Mouse (Mus musculus) midbrain, embryonic 12.5 days (tissue): ENCODE data around the gene Ptges3. TPM values are rescaled to one million over a fixed set of nuclear protein-coding genes. Genes with fewer than 3 reads are reported as not detected.

ENCODE experiments used
- ATAC-seq: fragments of 200-750 bp; cut with Nextera tagmentation; 2 replicates; pipeline ENCODE4 v1.8.0; 2017; ENCODE audit warnings: low read depth, moderate TSS enrichment, moderate library complexity; ENCODE audit not compliant: low FRiP score
- H3K27ac ChIP-seq: fragments of 300-500 bp; sonication (generic); replicated peaks from 2 replicates; pipeline ENCODE4 v1.5.1; 2016; ENCODE audit warnings: mild to moderate bottlenecking
- H3K27me3 ChIP-seq: fragments of 300-500 bp; sonication (generic); 2 replicates; pipeline ENCODE4 v1.6.1; 2016; ENCODE audit warnings: mild to moderate bottlenecking
- H3K36me3 ChIP-seq: fragments of 300-500 bp; sonication (generic); 2 replicates; pipeline ENCODE4 v1.6.1; 2016
- H3K4me1 ChIP-seq: fragments of 300-500 bp; sonication (generic); 2 replicates; pipeline ENCODE4 v1.6.1; 2016
- H3K4me2 ChIP-seq: fragments of 300-500 bp; sonication (generic); replicated peaks from 2 replicates; pipeline ENCODE4 v1.6.1; 2016; ENCODE audit warnings: mild to moderate bottlenecking, moderate library complexity
- H3K4me3 ChIP-seq: fragments of 300-500 bp; sonication (generic); 2 replicates; pipeline ENCODE4 v1.5.1; 2016; ENCODE audit warnings: mild to moderate bottlenecking
- H3K9ac ChIP-seq: fragments of 300-500 bp; sonication (generic); replicated peaks from 2 replicates; pipeline ENCODE4 v1.6.1; 2016; ENCODE audit warnings: mild to moderate bottlenecking, moderate library complexity
- H3K9me3 ChIP-seq: fragments of 300-500 bp; sonication (generic); 2 replicates; pipeline ENCODE4 v1.6.1; 2016; ENCODE audit warnings: mild to moderate bottlenecking
- WGBS: fragments of 180-500 bp; shearing (Covaris S2); methylation state at CpG from one replicate; pipeline ENCODE4 v1.1.7; 2016; 5-methylcytosine and 5-hydroxymethylcytosine counted together
- polyA plus RNA-seq: library from polyadenylated mRNA; unstranded; fragments of >200 nt; fragmentation: Nextera tagmentation; extraction: Ambion mirVana; gene quantifications from 2 replicates; pipeline ENCODE4 v1.2.1, GENCODE M21; 2016

The Ptges3 gene
- 545 and 553 TPM in 2 replicates for polyA plus RNA-seq

DNA sequence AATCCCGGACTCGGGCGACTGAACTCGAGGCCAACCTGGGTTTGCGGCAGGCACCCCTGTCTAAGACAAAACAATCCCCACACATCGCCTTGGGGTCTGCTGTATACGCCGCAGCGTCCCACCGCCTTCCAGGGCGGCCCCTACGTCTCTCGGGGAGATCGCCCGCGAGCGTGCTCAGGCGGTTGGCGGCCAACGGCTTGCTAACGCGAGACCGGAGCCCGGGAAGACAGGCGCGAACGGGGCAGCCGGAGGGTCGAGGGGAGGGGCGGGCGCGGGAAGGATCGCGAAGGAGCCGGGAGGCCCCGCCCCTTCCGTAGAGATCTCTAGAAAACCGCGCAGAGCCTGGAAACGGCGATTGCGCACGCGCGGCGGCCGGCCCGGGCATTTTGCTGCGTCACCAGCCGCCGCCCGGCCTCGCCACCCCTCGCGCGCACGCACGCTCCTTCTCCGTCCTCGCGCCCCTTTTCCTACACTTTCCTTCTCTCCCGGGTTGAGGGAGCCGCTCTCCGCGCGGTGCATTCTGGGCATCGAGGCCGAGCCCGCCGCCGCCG lies at the start of gene Ptges3:
TSS of gene Ptges3 (plus strand) at position 354 of the 551 bp plus-strand sequence.
- H3K4me1 ChIP-seq = peaks cover 23% of the 10 kb centered on the region
- H3K27me3 ChIP-seq = no peaks in the 10 kb centered on the region
- H3K27ac ChIP-seq = peak within 1 kb of the TSS; percentile 99
- no peaks in the 10 kb centered on the region for H3K9me3 ChIP-seq
- peak within 1 kb of the TSS; percentile 92 for H3K9ac ChIP-seq
- under 1% methylated on average over 46 of the region's 72 CpGs for WGBS
- peaks cover 10% of the 10 kb centered on the region; the same call in 1 of the 2 replicates for H3K36me3 ChIP-seq
- H3K4me2 ChIP-seq = peak within 1 kb of the TSS; percentile 68
- peak; percentile 92 for ATAC-seq
- peak within 1 kb of the TSS; percentile 90 for H3K4me3 ChIP-seq

DNA sequence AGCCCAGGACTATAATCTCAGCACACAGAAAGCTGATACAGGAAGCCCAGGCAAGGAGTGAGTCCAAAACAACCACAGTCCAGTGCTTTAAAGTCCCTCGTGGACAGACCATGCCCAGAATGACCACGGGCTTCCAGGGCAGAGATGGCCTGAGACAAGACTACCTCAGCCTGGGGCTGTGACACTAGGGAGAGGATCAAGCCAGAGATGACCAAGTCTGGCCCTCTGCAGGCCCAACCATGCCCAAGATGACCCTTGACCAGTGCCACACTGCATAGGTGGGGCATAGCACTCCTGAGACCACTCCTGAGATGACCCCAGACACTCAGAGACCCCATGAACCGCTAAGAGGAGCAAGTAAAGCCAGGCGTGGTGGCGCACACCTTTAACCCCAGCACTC lies 49.0 kb upstream of the Ptges3 start:
- WGBS = 84% methylated on average over 5 of the region's 5 CpGs
- Histone ChIP-seq H3K36me3 (no peaks in the 10 kb centered on the region), H3K4me2 (no peak overlapping the region), H3K4me3 (no peak overlapping the region), H3K27me3 (no peaks in the 10 kb centered on the region), H3K9me3 (no peaks in the 10 kb centered on the region), H3K4me1 (no peaks in the 10 kb centered on the region), H3K27ac (no peak overlapping the region), H3K9ac (no peak overlapping the region)
- no peak for ATAC-seq

DNA sequence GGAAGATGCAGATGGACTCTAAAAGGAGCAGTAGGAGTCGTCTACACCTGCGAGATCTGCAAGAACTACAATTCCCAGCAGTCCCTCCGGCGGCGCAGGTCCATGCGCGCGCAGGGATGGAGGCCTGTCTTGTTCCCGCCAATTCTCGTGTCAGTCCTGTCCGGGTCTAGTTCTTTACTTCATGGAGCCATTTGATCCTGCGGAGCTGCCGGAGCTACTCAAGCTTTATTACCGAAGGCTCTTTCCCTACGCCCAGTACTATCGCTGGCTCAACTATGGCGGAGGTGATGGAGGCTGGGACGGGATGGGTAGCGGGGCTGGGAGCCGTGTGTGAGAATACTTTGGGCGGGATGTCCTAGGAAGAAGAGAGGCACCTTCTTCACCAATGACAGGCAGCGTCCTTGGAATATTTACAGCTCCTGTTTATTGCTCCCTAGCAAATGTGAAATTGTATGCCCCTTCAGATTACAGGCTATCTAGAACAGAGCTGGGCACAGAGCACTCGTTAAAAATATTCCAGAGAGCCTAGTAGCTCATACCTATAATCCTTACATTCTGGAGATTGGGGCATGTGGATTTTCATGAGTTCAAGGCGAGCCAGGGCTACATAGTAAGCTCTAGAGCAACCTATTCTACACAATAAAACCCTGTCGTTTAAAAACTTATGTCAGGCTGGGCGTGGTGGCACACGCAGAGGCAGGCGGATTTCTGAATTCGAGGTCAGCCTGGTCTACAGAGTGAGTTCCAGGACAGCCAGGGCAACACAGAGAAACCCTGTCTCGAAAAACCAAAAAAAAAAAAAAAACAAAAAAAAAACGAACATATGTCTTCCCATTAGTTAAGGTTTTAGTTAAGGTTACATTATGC lies 43.5 kb upstream of the Ptges3 start, which contains the start of gene Prim1:
TSS of gene Prim1 (plus strand) at position 101 of the 867 bp plus-strand sequence.
- 0 out of 2 replicates have a peak within 1 kb of the TSS, but pooled peaks have one; percentile 35 for H3K27ac ChIP-seq
- WGBS = 7% methylated on average over 31 of the region's 31 CpGs
- ATAC-seq = peak; percentile 95
- peak within 1 kb of the TSS; percentile 71 for H3K9ac ChIP-seq
- peak within 1 kb of the TSS; percentile 58 for H3K4me2 ChIP-seq
- H3K27me3 ChIP-seq = no peaks in the 10 kb centered on the region
- no peaks in the 10 kb centered on the region for H3K4me1 ChIP-seq
- no peaks in the 10 kb centered on the region for H3K9me3 ChIP-seq
- peak within 1 kb of the TSS; percentile 66 for H3K4me3 ChIP-seq
- peaks cover 13% of the 10 kb centered on the region for H3K36me3 ChIP-seq

DNA sequence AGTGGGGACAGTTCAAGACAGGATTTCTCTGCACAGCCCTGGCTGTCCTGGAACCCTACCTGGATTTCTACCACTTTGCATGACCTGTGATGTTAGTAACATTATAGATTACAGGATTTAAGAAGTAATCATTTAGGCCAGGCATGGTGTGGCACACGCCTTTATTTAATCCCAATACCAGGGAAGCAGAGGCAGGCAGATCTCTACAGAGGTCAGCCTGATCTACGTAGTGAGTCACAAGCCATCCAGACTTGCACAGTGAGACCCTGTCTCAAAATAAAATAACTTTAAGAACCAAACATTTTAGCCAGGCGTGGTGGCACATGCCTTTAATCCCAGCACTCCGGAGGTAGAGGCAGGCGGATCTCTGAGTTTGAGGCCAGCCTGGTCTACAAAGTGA lies 36.6 kb upstream of the Ptges3 start:
- no peak for ATAC-seq
- Histone ChIP-seq H3K9ac (no peak overlapping the region), H3K4me2 (no peak overlapping the region), H3K9me3 (no peaks in the 10 kb centered on the region), H3K27ac (no peak overlapping the region), H3K4me1 (no peaks in the 10 kb centered on the region), H3K27me3 (no peaks in the 10 kb centered on the region), H3K36me3 (peaks cover 70% of the 10 kb centered on the region), H3K4me3 (no peak overlapping the region)
- WGBS = 93% methylated on average over 5 of the region's 5 CpGs

DNA sequence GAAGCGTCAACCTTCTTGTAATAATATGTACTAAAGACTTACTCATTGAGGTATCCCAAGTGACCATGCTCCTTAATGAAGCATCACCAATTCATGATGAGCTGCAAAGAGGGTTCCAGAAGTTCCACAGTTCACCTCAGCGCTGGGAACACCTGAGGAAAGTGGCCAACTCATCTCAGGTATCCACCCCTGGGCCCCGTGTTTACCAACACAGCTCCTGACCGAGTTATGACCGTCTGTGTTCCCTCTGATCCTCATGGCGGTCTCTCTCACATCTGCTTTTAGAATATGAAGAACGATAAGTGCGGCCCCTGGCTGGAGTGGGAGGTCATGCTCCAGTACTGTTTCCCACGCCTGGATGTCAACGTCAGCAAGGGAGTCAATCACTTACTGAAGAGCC lies 35.3 kb upstream of the Ptges3 start:
- no peak for ATAC-seq
- WGBS = 95% methylated on average over 10 of the region's 10 CpGs
- Histone ChIP-seq H3K4me3 (no peak overlapping the region), H3K27ac (no peak overlapping the region), H3K4me1 (no peaks in the 10 kb centered on the region), H3K9me3 (no peaks in the 10 kb centered on the region), H3K27me3 (no peaks in the 10 kb centered on the region), H3K36me3 (peaks cover 74% of the 10 kb centered on the region), H3K4me2 (no peak overlapping the region), H3K9ac (no peak overlapping the region)

DNA sequence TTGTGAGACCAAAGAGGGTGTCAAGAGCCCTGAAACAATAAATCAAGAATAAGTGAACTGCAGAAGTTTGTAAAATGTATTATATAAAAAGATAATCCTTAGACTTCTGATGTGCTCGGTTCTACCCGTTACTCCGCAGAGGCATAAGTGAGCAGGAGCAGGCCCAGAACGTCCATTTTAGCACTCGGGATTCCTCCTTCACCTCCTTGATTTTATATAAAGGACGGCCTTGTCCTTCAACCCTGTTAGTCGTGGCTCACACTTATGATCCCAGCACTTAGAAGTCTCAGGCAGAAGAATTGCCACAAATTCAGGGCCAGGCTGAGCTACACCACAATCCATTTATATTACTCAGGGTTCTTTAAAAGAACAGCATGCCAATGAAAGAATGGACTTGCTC lies 28.8 kb upstream of the Ptges3 start:
- no peaks in the 10 kb centered on the region for H3K9me3 ChIP-seq
- H3K9ac ChIP-seq = no peak overlapping the region
- no peak for ATAC-seq
- H3K4me3 ChIP-seq = no peak overlapping the region
- H3K27me3 ChIP-seq = no peaks in the 10 kb centered on the region
- 93% methylated on average over 7 of the region's 7 CpGs for WGBS
- peaks cover 5% of the 10 kb centered on the region for H3K4me1 ChIP-seq
- H3K27ac ChIP-seq = no peak overlapping the region
- no peak overlapping the region for H3K4me2 ChIP-seq
- peaks cover 59% of the 10 kb centered on the region for H3K36me3 ChIP-seq

DNA sequence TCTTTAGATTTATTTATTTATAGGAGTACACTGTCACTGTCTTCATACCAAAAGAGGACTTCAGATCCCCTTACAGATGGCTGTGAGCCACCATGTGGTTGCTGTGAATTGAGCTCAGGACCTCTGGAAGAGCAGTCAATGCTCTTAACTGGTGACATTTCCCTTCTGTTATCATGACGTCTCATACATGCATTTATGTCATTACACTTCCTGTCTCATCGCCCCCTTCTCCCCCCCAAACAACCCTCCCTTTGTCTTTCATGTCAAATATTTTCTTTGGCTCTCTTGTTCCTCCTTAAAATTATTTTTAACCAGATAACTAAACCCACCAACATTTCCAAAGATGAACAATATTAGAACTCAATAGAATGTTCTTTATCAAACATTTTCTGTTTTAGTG lies 27.9 kb upstream of the Ptges3 start:
- H3K4me2 ChIP-seq = no peak overlapping the region

DNA sequence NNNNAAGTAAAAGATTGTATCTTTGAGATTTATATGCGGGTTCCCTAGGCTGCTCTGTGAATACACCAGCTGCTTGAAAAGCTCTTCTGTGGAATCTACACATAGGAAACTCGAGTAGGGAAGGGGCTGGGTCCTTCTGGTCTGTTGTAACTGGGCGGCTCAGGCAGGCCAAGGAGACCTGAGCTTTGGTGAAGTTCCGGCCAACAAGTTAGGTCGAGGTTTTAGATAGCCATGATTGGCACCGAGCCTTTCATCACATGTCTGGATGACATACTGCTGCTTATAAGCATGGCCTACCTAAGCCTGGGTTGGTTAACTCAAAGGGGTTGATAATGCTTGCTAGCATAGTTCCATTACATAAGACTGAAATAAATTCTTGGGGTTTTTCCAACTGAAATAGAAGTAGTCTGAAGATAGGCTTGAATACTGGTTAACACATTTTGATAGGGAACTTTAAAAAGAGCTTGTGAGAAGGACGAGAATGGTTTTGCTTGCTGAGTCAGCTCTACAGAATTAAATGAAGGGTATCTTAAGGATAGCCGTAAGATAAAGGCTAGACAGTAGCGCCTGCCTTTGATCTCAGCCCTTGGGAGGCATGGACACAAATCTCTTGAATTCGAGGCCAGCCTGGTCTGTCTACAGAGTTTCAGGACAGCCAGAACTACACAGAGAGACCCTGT lies 21.9 kb upstream of the Ptges3 start:
- peak overlapping the region; percentile 97 for H3K4me3 ChIP-seq
- H3K4me1 ChIP-seq = peaks cover 35% of the 10 kb centered on the region
- H3K27me3 ChIP-seq = no peaks in the 10 kb centered on the region
- peak overlapping the region; percentile 96 for H3K9ac ChIP-seq
- ATAC-seq = no peak
- 5% methylated on average over 10 of the region's 10 CpGs for WGBS
- no peaks in the 10 kb centered on the region for H3K9me3 ChIP-seq
- peak overlapping the region; percentile 87 for H3K4me2 ChIP-seq
- H3K36me3 ChIP-seq = peaks cover 36% of the 10 kb centered on the region
- no peak overlapping the region; the same call in 1 of the 2 replicates for H3K27ac ChIP-seq

More for the DNA sequence above, 27.9 kb upstream of the Ptges3 start:
- Histone ChIP-seq H3K4me3 (no peak overlapping the region), H3K27ac (no peak overlapping the region), H3K9ac (no peak overlapping the region), H3K36me3 (peaks cover 53% of the 10 kb centered on the region), H3K4me1 (peaks cover 5% of the 10 kb centered on the region), H3K9me3 (no peaks in the 10 kb centered on the region), H3K27me3 (no peaks in the 10 kb centered on the region)
- ATAC-seq = no peak
- WGBS = 89% methylated on average over 2 of the region's 2 CpGs

DNA sequence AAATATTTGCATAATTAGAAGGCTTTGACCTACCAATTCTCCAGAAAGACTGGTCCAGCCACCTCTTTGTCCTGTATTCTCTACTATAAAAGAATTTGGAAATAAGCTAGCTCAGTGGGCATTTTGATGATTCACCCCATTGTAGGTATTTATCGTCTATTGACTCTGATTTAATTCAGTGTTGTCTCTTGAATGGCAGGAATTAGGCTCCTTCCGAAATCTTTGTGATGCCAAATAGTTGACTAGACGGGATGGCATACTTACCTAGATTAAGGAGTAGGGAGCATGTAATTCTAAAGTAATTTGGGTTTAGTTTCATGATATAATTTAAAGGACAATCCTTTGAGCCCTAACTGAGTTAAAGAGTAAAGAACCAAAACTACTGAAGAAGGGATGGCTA lies 20.8 kb upstream of the Ptges3 start:
- Histone ChIP-seq H3K4me3 (no peak overlapping the region), H3K36me3 (peaks cover 42% of the 10 kb centered on the region), H3K9me3 (no peaks in the 10 kb centered on the region), H3K4me2 (peak overlapping the region; percentile 21), H3K4me1 (peaks cover 35% of the 10 kb centered on the region), H3K27me3 (no peaks in the 10 kb centered on the region), H3K27ac (no peak overlapping the region), H3K9ac (no peak overlapping the region)
- WGBS = 50% methylated on average over 3 of the region's 3 CpGs
- no peak for ATAC-seq

DNA sequence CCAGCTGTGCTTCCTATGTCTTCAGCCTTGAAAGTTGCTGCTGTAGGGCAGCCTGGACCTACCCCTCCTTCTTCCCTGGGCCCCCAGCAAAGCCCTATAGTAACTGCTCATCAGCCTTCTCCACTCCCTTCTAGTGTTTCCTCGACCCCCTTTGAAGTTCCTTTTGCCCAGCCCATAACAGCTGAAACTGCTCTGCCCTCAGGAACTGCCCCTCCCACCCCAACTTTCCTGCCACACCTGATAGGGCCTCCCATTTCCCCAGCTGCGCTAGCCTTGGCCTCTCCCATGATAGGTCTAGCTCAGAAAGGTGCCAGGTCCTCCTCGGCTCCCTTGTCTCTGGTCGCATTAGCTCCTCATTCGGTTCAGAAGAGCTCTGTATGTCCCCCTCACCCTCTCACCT lies 19.6 kb upstream of the Ptges3 start:
- no peak overlapping the region for H3K27ac ChIP-seq
- H3K4me1 ChIP-seq = peaks cover 40% of the 10 kb centered on the region
- peak overlapping the region; percentile 7; the same call in 1 of the 2 replicates for H3K9ac ChIP-seq
- H3K4me2 ChIP-seq = no peak overlapping the region
- 72% methylated on average over 5 of the region's 5 CpGs for WGBS
- no peak overlapping the region for H3K4me3 ChIP-seq
- no peak for ATAC-seq
- no peaks in the 10 kb centered on the region for H3K9me3 ChIP-seq
- H3K27me3 ChIP-seq = no peaks in the 10 kb centered on the region
- peaks cover 54% of the 10 kb centered on the region for H3K36me3 ChIP-seq

DNA sequence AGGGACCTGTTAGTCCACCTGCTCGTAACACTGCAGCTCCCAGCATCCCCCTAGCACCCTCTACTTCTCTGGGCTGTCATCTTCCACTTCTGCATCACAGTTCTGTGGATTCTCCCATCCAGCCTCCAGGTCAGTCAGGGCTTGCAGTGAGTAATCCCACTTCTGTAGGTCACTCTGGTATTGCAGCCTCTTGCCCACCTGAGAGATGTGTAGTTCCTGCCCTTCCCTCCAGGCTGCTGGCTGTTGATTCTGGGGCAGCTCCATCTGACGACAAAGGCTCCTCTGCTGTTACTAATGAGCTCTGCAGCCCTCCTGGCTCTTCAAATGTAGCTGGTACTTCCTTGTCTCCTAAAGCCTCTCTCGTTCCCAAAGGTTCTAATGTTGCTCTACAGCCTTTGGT lies 18.9 kb upstream of the Ptges3 start:
- no peak overlapping the region for H3K4me3 ChIP-seq
- ATAC-seq = no peak
- H3K9me3 ChIP-seq = no peaks in the 10 kb centered on the region
- H3K27ac ChIP-seq = no peak overlapping the region
- no peak overlapping the region for H3K4me2 ChIP-seq
- 76% methylated on average over 3 of the region's 3 CpGs for WGBS
- peaks cover 61% of the 10 kb centered on the region for H3K36me3 ChIP-seq
- H3K9ac ChIP-seq = no peak overlapping the region; the same call in 1 of the 2 replicates
- no peaks in the 10 kb centered on the region for H3K27me3 ChIP-seq
- peaks cover 39% of the 10 kb centered on the region for H3K4me1 ChIP-seq

DNA sequence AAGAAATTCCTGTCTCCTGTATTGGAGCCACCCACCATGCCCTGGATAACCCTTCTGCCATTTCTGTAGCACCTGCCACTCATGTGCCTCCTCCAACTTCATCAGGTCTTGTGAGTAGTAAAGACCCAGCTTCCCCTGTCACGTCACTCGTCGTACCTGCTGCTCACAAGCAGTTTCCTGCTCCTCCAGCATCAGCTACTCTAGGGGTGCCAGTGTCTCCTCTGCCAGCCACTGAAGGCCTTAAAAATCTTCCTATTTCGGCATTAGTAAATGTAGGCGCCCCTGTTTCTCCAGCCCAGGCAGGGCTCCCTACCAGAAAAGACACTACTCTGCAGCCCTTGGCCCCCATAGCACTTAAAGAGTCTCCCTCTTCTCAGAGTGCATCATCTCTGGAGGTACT lies 18.5 kb upstream of the Ptges3 start:
- no peaks in the 10 kb centered on the region for H3K27me3 ChIP-seq
- peaks cover 65% of the 10 kb centered on the region for H3K36me3 ChIP-seq
- H3K4me2 ChIP-seq = no peak overlapping the region
- no peak overlapping the region for H3K4me3 ChIP-seq
- no peak overlapping the region for H3K27ac ChIP-seq
- peaks cover 40% of the 10 kb centered on the region for H3K4me1 ChIP-seq
- ATAC-seq = no peak
- no peak overlapping the region for H3K9ac ChIP-seq
- WGBS = 90% methylated on average over 5 of the region's 5 CpGs
- H3K9me3 ChIP-seq = no peaks in the 10 kb centered on the region
